Mouse (Mus musculus): Measurements from ENCODE around the gene Myo18b.

- TF ChIP-seq CTCF (IDR thresholded peaks at IDR 0.05; ENCODE audit: low read depth, low read length) (no peak), GATA1 (IDR thresholded peaks at IDR 0.05; ENCODE audit: borderline replicate concordance, low read length) (no peak)
These were observed 122.7 kb downstream of the Myo18b start for GRCm38 (mm10) chr5:112773429-112773828.

All from G1E (cell line).